Mouse (Mus musculus): ENCODE data around the gene Dio3. TPM values are rescaled to one million over a fixed set of nuclear protein-coding genes. Genes with fewer than 3 reads are reported as not detected.

The Dio3 gene
- polyA plus RNA-seq, 1 experiment from 2014 or later, result 0.22 TPM

DNA sequence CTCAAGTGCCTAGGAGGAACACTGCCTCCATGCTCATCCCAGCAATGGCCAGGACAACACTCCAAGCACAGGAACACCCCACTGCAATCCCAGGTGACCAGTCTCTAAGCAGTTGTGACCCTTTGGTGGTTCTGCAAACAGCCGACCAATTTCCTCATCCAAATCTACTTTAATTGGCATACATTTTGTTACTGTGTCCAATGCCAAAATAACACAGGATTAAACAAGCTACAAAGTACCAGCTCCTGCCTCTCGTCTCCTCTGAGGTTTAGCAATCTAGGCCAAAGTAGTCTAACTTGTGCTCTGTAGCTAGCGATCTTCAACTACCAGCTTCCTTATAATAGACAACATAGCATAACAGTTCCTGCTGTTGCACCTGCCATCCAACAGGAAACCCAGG, 10.6 kb upstream of the Dio3 start:
- no peak overlapping the region for H3K4me3 ChIP-seq (replicated peaks; ENCODE audit: low read depth, low read length)

DNA sequence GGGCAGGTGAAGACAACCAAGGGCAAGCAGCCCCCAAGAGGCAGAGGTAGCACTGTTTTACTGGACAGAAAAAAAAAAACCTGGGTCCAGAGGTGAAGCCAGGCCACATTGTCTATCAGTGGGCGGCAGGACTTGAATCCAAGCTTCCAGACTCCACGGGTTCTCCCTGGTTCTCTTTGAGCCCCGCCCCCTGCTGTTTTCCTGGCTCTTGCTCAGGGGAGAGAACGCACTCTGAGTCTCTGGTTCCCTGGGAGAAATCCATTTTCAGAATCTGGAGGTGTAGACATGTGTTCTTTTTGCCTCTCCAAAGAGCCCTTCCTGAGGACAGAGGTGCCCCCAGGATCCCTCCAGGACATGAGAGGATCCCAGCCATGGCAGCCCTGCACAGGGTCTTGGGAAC, 9.2 kb upstream of the Dio3 start:
- no peak overlapping the region for H3K27ac ChIP-seq
- WGBS, result 87% methylated on average over 4 of the region's 4 CpGs
- 0 out of 2 replicates have a peak, but pooled peaks cover 6% of the 10 kb centered on the region for H3K27me3 ChIP-seq (ENCODE audit: insufficient read depth, low read length)
- no peak for TF ChIP-seq CTCF (IDR thresholded peaks at IDR 0.05; ENCODE audit: low read depth)
- H3K36me3 ChIP-seq (ENCODE audit: insufficient read depth, low read length), result no peaks in the 10 kb centered on the region
- H3K4me1 ChIP-seq (replicated peaks; ENCODE audit: insufficient read depth, low read length), result no peaks in the 10 kb centered on the region
- H3K9ac ChIP-seq (ENCODE audit: low read depth, low read length), result no peak overlapping the region
- H3K4me3 ChIP-seq (replicated peaks; ENCODE audit: low read depth, low read length), result no peak overlapping the region
- no peaks in the 10 kb centered on the region for H3K9me3 ChIP-seq (replicated peaks; ENCODE audit: low read length)
- no peak overlapping the region for H3K4me2 ChIP-seq (ENCODE audit: low read length)
- no peak for DNase-seq (ENCODE audit: low spot score)
- ATAC-seq (replicated peaks; ENCODE audit: low FRiP score, low read depth), result no peak

More for the DNA sequence above, 10.6 kb upstream of the Dio3 start:
- H3K4me2 ChIP-seq (ENCODE audit: low read length), result no peak overlapping the region
- H3K27ac ChIP-seq, result no peak overlapping the region
- H3K4me1 ChIP-seq (replicated peaks; ENCODE audit: insufficient read depth, low read length), result no peaks in the 10 kb centered on the region
- no peaks in the 10 kb centered on the region for H3K27me3 ChIP-seq (ENCODE audit: insufficient read depth, low read length)
- no peak overlapping the region for H3K9ac ChIP-seq (ENCODE audit: low read depth, low read length)
- no peaks in the 10 kb centered on the region for H3K9me3 ChIP-seq (replicated peaks; ENCODE audit: low read length)
- 79% methylated on average over 3 of the region's 3 CpGs for WGBS
- no peaks in the 10 kb centered on the region for H3K36me3 ChIP-seq (ENCODE audit: insufficient read depth, low read length)
- TF ChIP-seq CTCF (IDR thresholded peaks at IDR 0.05; ENCODE audit: low read depth), result no peak
- ATAC-seq (replicated peaks; ENCODE audit: low FRiP score, low read depth) (no peak), DNase-seq (ENCODE audit: low spot score) (no peak)

DNA sequence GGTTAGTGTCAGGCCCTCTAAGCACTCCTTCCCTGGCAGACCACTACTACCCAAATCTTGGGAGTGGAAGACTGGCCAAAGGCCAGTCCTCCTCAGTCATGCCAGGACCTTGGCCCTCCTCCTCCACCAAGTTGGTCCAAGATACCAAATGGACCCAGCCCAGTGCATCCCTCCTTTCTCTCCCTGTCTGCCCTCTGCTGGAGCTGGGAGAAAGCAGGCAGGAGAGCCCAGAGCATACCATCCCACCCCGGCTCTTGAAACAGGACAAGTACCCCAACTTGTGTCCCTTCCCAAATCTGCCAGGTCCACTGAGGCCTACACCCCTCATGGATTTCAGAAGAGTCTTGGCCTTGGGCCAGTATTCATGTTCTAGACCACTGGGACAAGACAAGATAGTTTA, 2.8 kb upstream of the Dio3 start:
- H3K27ac ChIP-seq, result no peak overlapping the region
- TF ChIP-seq CTCF (IDR thresholded peaks at IDR 0.05; ENCODE audit: low read depth), result peak; percentile 34; the same call in 1 of the 2 replicates
- H3K9me3 ChIP-seq (replicated peaks; ENCODE audit: low read length), result no peaks in the 10 kb centered on the region
- peaks cover 59% of the 10 kb centered on the region for H3K27me3 ChIP-seq (ENCODE audit: insufficient read depth, low read length)
- DNase-seq (ENCODE audit: low spot score), result no peak
- H3K9ac ChIP-seq (ENCODE audit: low read depth, low read length), result no peak overlapping the region
- WGBS, result 79% methylated on average over 1 of the region's 1 CpGs
- no peak overlapping the region for H3K4me2 ChIP-seq (ENCODE audit: low read length)
- peaks cover 6% of the 10 kb centered on the region for H3K4me1 ChIP-seq (replicated peaks; ENCODE audit: insufficient read depth, low read length)
- no peak overlapping the region for H3K4me3 ChIP-seq (replicated peaks; ENCODE audit: low read depth, low read length)
- no peaks in the 10 kb centered on the region for H3K36me3 ChIP-seq (ENCODE audit: insufficient read depth, low read length)
- ATAC-seq (replicated peaks; ENCODE audit: low FRiP score, low read depth), result no peak

DNA sequence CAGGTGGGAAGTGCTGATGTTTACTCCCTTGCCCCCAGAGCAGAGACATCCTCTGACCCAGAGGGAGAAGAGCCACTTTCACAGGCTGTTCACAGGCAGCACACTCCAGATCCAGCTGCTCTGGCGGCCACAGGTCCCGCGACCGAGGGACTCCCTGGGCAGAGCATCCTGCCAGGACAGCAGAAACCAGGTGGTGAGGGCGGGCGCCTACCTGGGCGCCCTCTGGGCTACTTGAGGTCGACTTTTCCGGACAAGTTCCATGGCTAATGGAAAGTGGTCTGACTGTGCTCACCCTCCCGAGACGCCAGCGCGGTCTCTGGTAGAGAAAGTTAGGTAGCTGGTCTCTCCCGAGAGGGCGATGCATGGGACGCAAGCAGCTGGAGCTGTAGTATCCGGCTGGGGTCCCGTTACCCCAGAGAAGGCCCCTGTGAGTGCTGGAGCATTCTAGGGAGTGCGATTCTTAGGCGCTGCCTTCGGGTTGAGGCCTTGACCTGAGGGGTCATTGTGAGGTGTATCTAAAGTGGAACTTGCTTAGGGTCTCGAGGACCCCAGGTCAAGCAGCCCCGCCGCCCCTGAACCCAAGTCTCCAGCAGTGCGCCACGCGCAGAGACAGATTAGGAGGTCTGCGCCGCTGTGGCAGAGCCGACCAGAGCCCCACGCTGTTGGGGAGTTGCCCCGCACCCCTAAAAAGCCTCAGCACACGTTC, 1.5 kb upstream of the Dio3 start:
- WGBS, result 3% methylated on average over 33 of the region's 33 CpGs
- no peaks in the 10 kb centered on the region for H3K36me3 ChIP-seq (ENCODE audit: insufficient read depth, low read length)
- DNase-seq (ENCODE audit: low spot score), result no peak

DNA sequence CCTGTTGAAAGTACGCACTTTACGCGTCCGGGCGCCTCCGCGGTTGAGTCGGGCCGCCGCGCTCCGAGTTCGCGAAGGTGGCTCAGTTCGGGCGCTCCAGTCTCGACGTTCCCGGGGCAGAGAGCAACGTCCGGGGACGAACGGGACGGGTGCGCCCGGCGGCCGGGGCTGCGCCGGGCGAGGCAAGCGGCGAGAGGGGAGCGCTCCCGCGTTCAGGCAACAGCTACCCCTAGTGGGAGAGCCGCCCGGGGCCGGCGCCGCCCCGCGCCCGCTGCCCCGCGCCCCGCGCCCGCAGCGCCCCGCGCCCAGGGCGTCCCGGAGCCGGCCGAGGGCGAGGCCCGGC, 932 bp upstream of the Dio3 start:
- DNase-seq (ENCODE audit: low spot score) (peak; percentile 40), ATAC-seq (replicated peaks; ENCODE audit: low FRiP score, low read depth) (no peak)
- Histone ChIP-seq H3K27ac (no peak overlapping the region), H3K4me3 (replicated peaks; ENCODE audit: low read depth, low read length) (peak overlapping the region; percentile 47), H3K9ac (ENCODE audit: low read depth, low read length) (no peak overlapping the region), H3K4me2 (ENCODE audit: low read length) (peak overlapping the region; percentile 70), H3K9me3 (replicated peaks; ENCODE audit: low read length) (no peaks in the 10 kb centered on the region), H3K4me1 (replicated peaks; ENCODE audit: insufficient read depth, low read length) (peaks cover 6% of the 10 kb centered on the region), H3K36me3 (ENCODE audit: insufficient read depth, low read length) (no peaks in the 10 kb centered on the region), H3K27me3 (ENCODE audit: insufficient read depth, low read length) (peaks cover 77% of the 10 kb centered on the region)
- peak; percentile 25; the same call in 1 of the 2 replicates for TF ChIP-seq CTCF (IDR thresholded peaks at IDR 0.05; ENCODE audit: low read depth)
- under 1% methylated on average over 25 of the region's 58 CpGs for whole genome bisulfite sequencing

More for the DNA sequence above, 1.5 kb upstream of the Dio3 start:
- no peak overlapping the region for H3K9ac ChIP-seq (ENCODE audit: low read depth, low read length)
- peak overlapping the region; percentile 7; the same call in 1 of the 2 replicates for H3K4me3 ChIP-seq (replicated peaks; ENCODE audit: low read depth, low read length)
- H3K27me3 ChIP-seq (ENCODE audit: insufficient read depth, low read length), result peaks cover 72% of the 10 kb centered on the region
- H3K4me2 ChIP-seq (ENCODE audit: low read length), result peak overlapping the region; percentile 70
- H3K9me3 ChIP-seq (replicated peaks; ENCODE audit: low read length), result no peaks in the 10 kb centered on the region
- no peak for TF ChIP-seq CTCF (IDR thresholded peaks at IDR 0.05; ENCODE audit: low read depth)
- H3K27ac ChIP-seq, result no peak overlapping the region
- H3K4me1 ChIP-seq (replicated peaks; ENCODE audit: insufficient read depth, low read length), result peaks cover 6% of the 10 kb centered on the region
- no peak for ATAC-seq (replicated peaks; ENCODE audit: low FRiP score, low read depth)

DNA sequence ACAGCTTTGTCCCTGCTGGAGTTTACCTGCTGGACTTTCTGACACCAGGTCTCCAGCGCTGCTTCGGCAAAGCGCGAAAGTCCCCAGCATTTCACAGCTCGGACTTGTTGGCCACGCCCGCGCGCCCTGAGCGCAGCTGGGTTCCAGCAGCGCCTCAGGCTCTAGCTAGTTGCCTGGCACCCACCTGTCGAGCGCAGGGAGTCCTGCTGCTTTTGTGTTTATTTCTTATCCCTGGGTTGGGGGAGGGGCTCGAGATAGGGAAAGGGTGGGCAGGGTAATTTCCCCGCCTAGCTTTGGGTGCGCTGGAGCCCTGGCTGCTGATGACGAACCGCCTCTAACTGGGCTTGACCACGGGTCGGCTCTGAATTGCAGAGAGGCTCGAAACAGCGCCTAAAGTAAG, 1.5 kb downstream of the Dio3 start:
- H3K9me3 ChIP-seq (replicated peaks; ENCODE audit: low read length), result no peaks in the 10 kb centered on the region
- H3K27ac ChIP-seq, result no peak overlapping the region
- H3K27me3 ChIP-seq (ENCODE audit: insufficient read depth, low read length), result peaks cover 79% of the 10 kb centered on the region
- H3K36me3 ChIP-seq (ENCODE audit: insufficient read depth, low read length), result no peaks in the 10 kb centered on the region
- 2% methylated on average over 22 of the region's 22 CpGs for WGBS
- peaks cover 6% of the 10 kb centered on the region for H3K4me1 ChIP-seq (replicated peaks; ENCODE audit: insufficient read depth, low read length)
- H3K4me2 ChIP-seq (ENCODE audit: low read length), result no peak overlapping the region
- H3K4me3 ChIP-seq (replicated peaks; ENCODE audit: low read depth, low read length), result no peak overlapping the region
- DNase-seq (ENCODE audit: low spot score) (no peak), ATAC-seq (replicated peaks; ENCODE audit: low FRiP score, low read depth) (no peak)
- H3K9ac ChIP-seq (ENCODE audit: low read depth, low read length), result no peak overlapping the region
- TF ChIP-seq CTCF (IDR thresholded peaks at IDR 0.05; ENCODE audit: low read depth), result no peak
